Mouse (Mus musculus) heart, adult 2 months (tissue): Measurements from ENCODE around the gene Slc16a1. TPM values are rescaled to one million over a fixed set of nuclear protein-coding genes. Genes with fewer than 3 reads are reported as not detected.

Experiments used
- DNase-seq, 2 experiments: peaks; one replicate each; pipeline ENCODE4 v3.0.0; 2021
- H3K27ac ChIP-seq: fragments of 200-600 bp; 2 replicates; pipeline ENCODE4 v1.8.1; 2022
- H3K27me3 ChIP-seq: fragments of 200-500 bp; 2 replicates; pipeline ENCODE4 v1.6.1; 2012; ENCODE audit warnings: mild to moderate bottlenecking, low read length, inconsistent platforms, mixed read lengths; ENCODE audit not compliant: control insufficient read depth, insufficient read depth
- H3K36me3 ChIP-seq: fragments of 200-500 bp; 2 replicates; pipeline ENCODE4 v1.6.1; 2012; ENCODE audit warnings: low read length, inconsistent platforms; ENCODE audit not compliant: control insufficient read depth, insufficient read depth
- H3K4me1 ChIP-seq: fragments of 200-500 bp; 2 replicates; pipeline ENCODE4 v1.6.1; 2011; ENCODE audit warnings: low read length; ENCODE audit not compliant: control insufficient read depth, insufficient read depth
- H3K4me3 ChIP-seq: fragments of 200-600 bp; 2 replicates; pipeline ENCODE4 v1.8.1; 2022
- H3K79me2 ChIP-seq: fragments of 200-500 bp; replicated peaks from 2 replicates; pipeline ENCODE4 v1.6.1; 2012; ENCODE audit warnings: mild to moderate bottlenecking, inconsistent platforms, low read length, moderate library complexity, mixed read lengths; ENCODE audit not compliant: control insufficient read depth, insufficient read depth
- H3K9ac ChIP-seq: fragments of 200-500 bp; 2 replicates; pipeline ENCODE4 v1.6.1; 2012; ENCODE audit warnings: low read depth, mild to moderate bottlenecking, control low read depth, inconsistent platforms, low read length, mixed read lengths
- CTCF ChIP-seq: fragments of 200-600 bp; IDR thresholded peaks from 2 replicates; pipeline ENCODE4 v1.8.1; 2022; ENCODE audit warnings: antibody characterized with exemption, mild to moderate bottlenecking, moderate library complexity
- EP300 ChIP-seq: fragments of 200-500 bp; IDR thresholded peaks from 2 replicates; pipeline ENCODE4 v1.6.1; 2011; ENCODE audit warnings: low read depth, low read length, control low read depth; ENCODE audit not compliant: insufficient read depth
- POLR2A ChIP-seq: fragments of 200-500 bp; IDR thresholded peaks from 2 replicates; pipeline ENCODE4 v1.6.1; 2011; ENCODE audit warnings: mild to moderate bottlenecking, low read depth, low read length, control low read depth; ENCODE audit not compliant: insufficient read depth
- WGBS: fragments of 180-500 bp; shearing (Covaris S2); methylation state at CpG from one replicate; pipeline ENCODE4 v1.1.7; 2018; 5-methylcytosine and 5-hydroxymethylcytosine counted together
- intact Hi-C: fragments of 180-260 bp; cut with DNase I; formaldehyde crosslinking; loops from one replicate; pipeline ENCODE4 v1.15.1; 2025
- polyA plus RNA-seq: library from polyadenylated mRNA; depleted of rRNA; stranded (reverse); fragments of >200 nt; gene quantifications from 2 replicates; pipeline ENCODE4 v1.2.3, GENCODE M21; 2012
- total RNA-seq, 2 experiments: library from RNA; stranded (reverse); gene quantifications; 2 replicates each; pipeline ENCODE4 v1.2.3; 2021

The Slc16a1 gene
- total and polyA plus RNA-seq, 3 experiments, result 91.9 to 177 (median 157) TPM

DNA sequence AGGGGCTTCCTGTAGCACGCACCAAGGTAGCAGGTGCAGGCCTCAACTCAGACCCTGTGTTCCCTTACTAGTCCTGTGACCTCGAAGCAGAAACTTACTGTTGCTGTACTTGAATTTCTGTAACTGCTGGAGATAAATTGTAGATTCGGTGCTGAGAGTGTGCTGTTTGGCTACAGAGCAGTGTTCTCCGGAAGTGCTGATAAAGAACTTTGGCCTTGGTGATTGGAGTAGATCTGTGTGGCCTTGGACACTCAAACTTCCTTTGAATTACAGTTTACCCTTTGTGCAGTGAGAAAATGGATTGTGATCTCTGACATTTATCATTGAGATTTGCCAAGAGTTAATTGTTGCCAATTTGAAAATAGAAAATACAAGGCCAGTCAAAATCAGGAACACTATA, 16.5 kb downstream of the Slc16a1 start:
- Histone ChIP-seq H3K4me1 (peaks cover 12% of the 10 kb centered on the region), H3K4me3 (no peak overlapping the region), H3K36me3 (peaks cover 40% of the 10 kb centered on the region), H3K27ac (peak overlapping the region; percentile 15), H3K9ac (0 out of 2 replicates have a peak overlapping the region, but pooled peaks have one; percentile 15), H3K79me2 (no peaks in the 10 kb centered on the region), H3K27me3 (no peaks in the 10 kb centered on the region)
- 31% methylated on average over 4 of the region's 4 CpGs for WGBS
- intact Hi-C loops, result no loop called here
- TF ChIP-seq EP300 (no peak), CTCF (no peak), POLR2A (no peak)
- no peak for DNase-seq

DNA sequence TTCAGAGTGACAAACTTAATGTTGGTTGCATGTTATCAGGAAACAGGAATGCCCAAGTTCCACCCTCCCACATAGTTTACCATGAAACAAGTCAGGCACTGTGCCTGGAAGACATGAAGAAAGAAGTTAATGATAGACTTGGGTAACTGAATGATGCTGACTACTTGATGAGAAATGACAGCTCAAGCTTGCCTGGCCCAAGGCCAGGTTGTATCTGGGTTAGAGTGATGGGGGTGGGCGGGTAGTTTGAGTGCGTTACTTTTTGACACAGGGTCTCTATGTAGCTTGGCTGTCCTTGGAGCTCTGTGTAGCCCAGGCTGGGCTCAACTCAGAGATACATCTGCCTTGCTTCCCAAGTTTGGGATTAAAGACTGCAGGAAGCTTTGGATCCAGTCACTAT, 20.2 kb downstream of the Slc16a1 start:
- DNase-seq, result no peak
- TF ChIP-seq CTCF (no peak), POLR2A (no peak), EP300 (no peak)

GRCm38 (mm10) chr3:104659758-104660157, 21.3 kb downstream of the Slc16a1 start:
- 87% methylated on average over 4 of the region's 4 CpGs for WGBS

More for the DNA sequence above, 20.2 kb downstream of the Slc16a1 start:
- Histone ChIP-seq H3K27ac (no peak overlapping the region), H3K4me1 (peaks cover 24% of the 10 kb centered on the region), H3K27me3 (no peaks in the 10 kb centered on the region), H3K4me3 (no peak overlapping the region), H3K9ac (no peak overlapping the region), H3K36me3 (peaks cover 31% of the 10 kb centered on the region), H3K79me2 (no peaks in the 10 kb centered on the region)
- 69% methylated on average over 2 of the region's 2 CpGs for WGBS
- intact Hi-C loops, result no loop called here

DNA sequence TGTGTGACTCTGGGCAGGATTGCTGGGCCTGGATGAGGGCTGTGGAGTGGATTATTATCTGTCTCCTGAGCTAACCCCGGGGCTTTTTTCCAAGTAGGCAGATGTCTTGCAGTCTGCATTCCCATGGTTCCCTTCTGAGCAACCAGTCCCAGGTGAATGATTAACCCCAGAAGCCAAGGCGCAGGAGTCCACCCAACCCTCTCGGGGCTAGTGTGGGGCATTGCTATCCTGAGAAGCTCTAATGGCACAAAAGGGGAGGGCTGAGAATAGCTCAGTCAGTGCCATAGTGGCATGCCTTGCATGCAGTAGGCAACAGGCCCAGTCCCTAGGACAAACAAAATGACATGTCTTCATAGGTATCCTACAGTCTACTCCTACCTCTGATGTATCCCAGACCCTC, 22.1 kb downstream of the Slc16a1 start:
- H3K9ac ChIP-seq, result no peak overlapping the region
- peak in 1 of 2 experiments; percentile 36 for DNase-seq
- peaks cover 21% of the 10 kb centered on the region for H3K36me3 ChIP-seq
- H3K27ac ChIP-seq, result peak overlapping the region; percentile 73
- WGBS, result 60% methylated on average over 3 of the region's 3 CpGs
- H3K4me3 ChIP-seq, result no peak overlapping the region
- peaks cover 14% of the 10 kb centered on the region for H3K4me1 ChIP-seq
- H3K79me2 ChIP-seq, result no peaks in the 10 kb centered on the region
- TF ChIP-seq POLR2A, result no peak
- no peak for TF ChIP-seq EP300
- TF ChIP-seq CTCF, result no peak
- H3K27me3 ChIP-seq, result no peaks in the 10 kb centered on the region
- intact Hi-C loops, result no loop called here

More at GRCm38 (mm10) chr3:104659758-104660157, 21.3 kb downstream of the Slc16a1 start:
- Histone ChIP-seq H3K9ac (no peak overlapping the region), H3K4me3 (no peak overlapping the region), H3K27me3 (no peaks in the 10 kb centered on the region), H3K36me3 (peaks cover 28% of the 10 kb centered on the region), H3K79me2 (no peaks in the 10 kb centered on the region), H3K27ac (peak overlapping the region; percentile 56; the same call in 1 of the 2 replicates), H3K4me1 (peaks cover 21% of the 10 kb centered on the region)
- DNase-seq, result no peak
- intact Hi-C loops, result no loop called here
- TF ChIP-seq EP300 (no peak), CTCF (no peak), POLR2A (no peak)

DNA sequence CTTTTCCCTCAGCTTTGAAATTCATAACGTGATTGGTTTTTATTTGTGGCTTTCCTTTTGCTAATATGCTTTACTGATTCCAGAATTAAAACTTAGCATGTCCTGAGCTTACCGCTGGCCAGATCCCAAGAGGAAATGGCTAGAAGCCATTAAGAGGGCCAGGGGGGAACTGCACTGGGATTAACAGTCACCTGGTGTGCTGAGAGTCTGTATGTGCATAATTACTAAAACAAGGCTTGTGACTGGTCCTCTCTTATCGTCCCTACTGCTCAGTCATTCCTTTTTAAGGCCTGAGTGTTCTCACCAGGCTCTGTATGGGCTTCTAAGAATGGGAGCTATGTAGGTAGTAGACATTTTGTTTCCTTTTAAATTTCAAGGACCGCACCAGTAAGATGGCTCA, 23.5 kb downstream of the Slc16a1 start:
- DNase-seq, result peak; percentile 62 to 67
- H3K9ac ChIP-seq, result no peak overlapping the region; the same call in 1 of the 2 replicates
- 29% methylated on average over 4 of the region's 4 CpGs for whole genome bisulfite sequencing
- H3K36me3 ChIP-seq, result peaks cover 15% of the 10 kb centered on the region
- no peaks in the 10 kb centered on the region for H3K79me2 ChIP-seq
- no peaks in the 10 kb centered on the region for H3K27me3 ChIP-seq
- peaks cover 15% of the 10 kb centered on the region for H3K4me1 ChIP-seq
- intact Hi-C loops, result no loop called here
- H3K27ac ChIP-seq, result peak overlapping the region; percentile 73
- H3K4me3 ChIP-seq, result no peak overlapping the region
- TF ChIP-seq POLR2A (no peak), CTCF (no peak), EP300 (0 out of 2 replicates have a peak, but pooled peaks have one; percentile 8)

DNA sequence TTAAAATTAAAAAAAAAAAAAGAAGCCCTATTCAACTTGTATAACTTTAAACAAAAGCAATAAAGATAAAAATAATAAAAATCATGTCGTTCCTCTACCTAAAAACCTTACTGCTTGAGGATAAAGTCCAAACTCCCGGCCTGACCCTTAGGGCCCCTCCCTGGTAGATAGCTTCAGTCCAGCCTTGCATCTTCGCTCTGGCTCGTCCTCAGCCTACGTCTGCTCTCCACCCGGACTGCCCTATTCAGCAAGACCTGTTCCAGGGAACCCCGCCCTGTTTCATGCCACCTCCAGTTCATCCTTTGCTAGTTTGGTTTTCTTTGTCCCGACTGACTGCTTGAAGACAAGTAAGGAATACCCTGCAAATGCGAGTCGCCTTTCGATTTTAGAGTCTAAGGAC, 24.5 kb downstream of the Slc16a1 start:
- Histone ChIP-seq H3K36me3 (peaks cover 11% of the 10 kb centered on the region), H3K4me1 (peaks cover 15% of the 10 kb centered on the region), H3K27me3 (no peaks in the 10 kb centered on the region), H3K27ac (no peak overlapping the region), H3K79me2 (no peaks in the 10 kb centered on the region), H3K9ac (no peak overlapping the region), H3K4me3 (no peak overlapping the region)
- no peak for TF ChIP-seq CTCF
- no peak for TF ChIP-seq POLR2A
- TF ChIP-seq EP300, result no peak
- DNase-seq, result no peak
- intact Hi-C loops, result no loop called here
- 92% methylated on average over 11 of the region's 11 CpGs for WGBS
